ENCODE assay signal across 10 mouse cellular contexts in genomic region chr11:60755570-60755969, GRCm38 (mm10).
"Had no signal": no experiment of that assay in that cellular context is flagged by ENCODE, and none has a peak within 500 bp of the region (broad histone marks: within the 10 kb centered on the region; RNA-seq: fewer than 3 reads in every experiment).

No protein-coding gene starts in this region.

- ATAC-seq: liver, embryonic 12.5 days; midbrain, embryonic 13.5 days; midbrain, embryonic 15.5 days had no signal

- DNase-seq: lung, adult 18-20 months; lung, embryonic 14.5 days; lung, postnatal 10 days; lung, postnatal 4 days; thymus, adult 18-20 months; thymus, postnatal 14 days; thymus, postnatal 36 days had no signal
